Mouse (Mus musculus) bone marrow, adult 2 months (tissue): ENCODE results near the gene Fate1. TPM values are rescaled to one million over a fixed set of nuclear protein-coding genes. Genes with fewer than 3 reads are reported as not detected.
"Not testable (repeated sequence)": the region's sequence is repeated elsewhere in the genome, so short reads cannot be mapped to it uniquely, and the experiment has no call there.

ENCODE experiments used
- H3K27ac ChIP-seq: fragments of 200-500 bp; 2 replicates; pipeline ENCODE4 v1.5.1; 2012; ENCODE audit warnings: low read depth, mild to moderate bottlenecking, control low read depth, inconsistent platforms, low read length; ENCODE audit not compliant: control insufficient read depth, poor library complexity, insufficient read depth
- H3K4me1 ChIP-seq: fragments of 200-500 bp; 2 replicates; pipeline ENCODE4 v1.6.1; 2011; ENCODE audit warnings: low read length; ENCODE audit not compliant: control insufficient read depth, insufficient read depth
- H3K4me3 ChIP-seq: fragments of 200-500 bp; replicated peaks from 2 replicates; pipeline ENCODE3; 2011; ENCODE audit warnings: mild to moderate bottlenecking, low read depth, low read length, control low read depth; ENCODE audit not compliant: control insufficient read depth
- CTCF ChIP-seq: fragments of 200-500 bp; IDR thresholded peaks from 2 replicates; pipeline ENCODE4 v1.5.1; 2011; ENCODE audit warnings: low read length, control low read depth; ENCODE audit not compliant: control insufficient read depth, insufficient read depth
- POLR2A ChIP-seq: fragments of 200-500 bp; IDR thresholded peaks from 2 replicates; pipeline ENCODE4 v1.6.1; 2011; ENCODE audit warnings: low read depth, mild to moderate bottlenecking, control low read depth, low read length, borderline replicate concordance; ENCODE audit not compliant: control insufficient read depth
- WGBS: fragments of 180-500 bp; shearing (Covaris S2); methylation state at CpG from one replicate; pipeline ENCODE4 v1.1.7; 2018; 5-methylcytosine and 5-hydroxymethylcytosine counted together
- polyA plus RNA-seq: library from polyadenylated mRNA; stranded (reverse); fragments of >200 nt; gene quantifications from 2 replicates; pipeline ENCODE4 v1.2.4, GENCODE M21; 2011; ENCODE audit warnings: low replicate concordance; ENCODE audit not compliant: missing spikeins, insufficient read depth, insufficient read length

Fate1 gene
- polyA plus RNA-seq = not detected in 2 replicates

DNA sequence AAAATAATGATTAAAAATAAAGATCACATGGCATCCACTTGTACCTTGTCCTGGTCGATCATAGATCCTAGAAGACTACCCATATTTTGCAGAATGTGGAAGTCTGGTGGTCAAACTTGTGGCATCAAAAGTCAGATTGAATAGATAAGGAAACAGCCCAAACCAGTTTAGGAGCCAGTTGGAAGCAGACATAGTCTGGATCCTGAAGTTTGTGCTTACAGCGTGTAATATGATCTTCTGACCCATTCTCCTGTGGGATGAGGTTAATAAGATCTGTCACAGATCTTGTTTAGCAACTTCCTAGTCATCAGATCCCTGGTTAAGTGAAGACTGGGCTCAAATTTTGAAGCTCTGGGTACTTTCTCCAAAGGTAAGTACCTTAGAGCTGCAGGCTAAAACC lies at the start of gene Fate1:
TSS of gene Fate1 (plus strand) at position 301 of the 400 bp plus-strand sequence.
- TF ChIP-seq POLR2A = no peak
- no peak for TF ChIP-seq CTCF
- H3K4me3 ChIP-seq = no peak within 1 kb of the TSS
- 57% methylated on average over 2 of the region's 2 CpGs for WGBS
- H3K27ac ChIP-seq = no peak within 1 kb of the TSS
- no peaks in the 10 kb centered on the region for H3K4me1 ChIP-seq

DNA sequence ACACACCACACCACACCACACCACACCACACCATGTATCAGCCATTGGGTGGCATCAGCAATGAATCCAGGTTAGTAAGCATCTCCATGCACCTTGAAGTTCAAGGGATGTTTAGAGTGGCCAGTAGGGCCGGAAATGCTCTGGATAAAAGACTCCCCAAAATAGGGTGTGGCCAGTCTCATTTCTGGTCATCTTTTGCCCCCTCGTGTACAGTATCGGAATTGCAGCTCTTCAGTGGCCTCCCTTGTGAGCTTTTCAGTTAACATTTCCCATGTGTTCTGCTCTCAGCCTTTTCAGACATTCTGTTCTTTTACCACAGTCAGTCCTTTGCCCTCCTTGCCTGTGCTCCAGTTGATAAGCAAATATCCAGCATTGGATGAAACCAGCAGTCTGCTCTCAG lies 26.2 kb upstream of the Fate1 start:
- Histone ChIP-seq H3K27ac (no peak overlapping the region), H3K4me3 (no peak overlapping the region), H3K4me1 (no peaks in the 10 kb centered on the region)
- no peak for TF ChIP-seq CTCF
- TF ChIP-seq POLR2A = no peak
- WGBS = 8% methylated on average over 3 of the region's 3 CpGs

GRCm38 (mm10) chrX:71958366-71958765 lies 14.4 kb upstream of the Fate1 start:
- Histone ChIP-seq H3K27ac (no peak overlapping the region), H3K4me1 (no peaks in the 10 kb centered on the region), H3K4me3 (no peak overlapping the region)
- TF ChIP-seq CTCF (no peak), POLR2A (no peak)

DNA sequence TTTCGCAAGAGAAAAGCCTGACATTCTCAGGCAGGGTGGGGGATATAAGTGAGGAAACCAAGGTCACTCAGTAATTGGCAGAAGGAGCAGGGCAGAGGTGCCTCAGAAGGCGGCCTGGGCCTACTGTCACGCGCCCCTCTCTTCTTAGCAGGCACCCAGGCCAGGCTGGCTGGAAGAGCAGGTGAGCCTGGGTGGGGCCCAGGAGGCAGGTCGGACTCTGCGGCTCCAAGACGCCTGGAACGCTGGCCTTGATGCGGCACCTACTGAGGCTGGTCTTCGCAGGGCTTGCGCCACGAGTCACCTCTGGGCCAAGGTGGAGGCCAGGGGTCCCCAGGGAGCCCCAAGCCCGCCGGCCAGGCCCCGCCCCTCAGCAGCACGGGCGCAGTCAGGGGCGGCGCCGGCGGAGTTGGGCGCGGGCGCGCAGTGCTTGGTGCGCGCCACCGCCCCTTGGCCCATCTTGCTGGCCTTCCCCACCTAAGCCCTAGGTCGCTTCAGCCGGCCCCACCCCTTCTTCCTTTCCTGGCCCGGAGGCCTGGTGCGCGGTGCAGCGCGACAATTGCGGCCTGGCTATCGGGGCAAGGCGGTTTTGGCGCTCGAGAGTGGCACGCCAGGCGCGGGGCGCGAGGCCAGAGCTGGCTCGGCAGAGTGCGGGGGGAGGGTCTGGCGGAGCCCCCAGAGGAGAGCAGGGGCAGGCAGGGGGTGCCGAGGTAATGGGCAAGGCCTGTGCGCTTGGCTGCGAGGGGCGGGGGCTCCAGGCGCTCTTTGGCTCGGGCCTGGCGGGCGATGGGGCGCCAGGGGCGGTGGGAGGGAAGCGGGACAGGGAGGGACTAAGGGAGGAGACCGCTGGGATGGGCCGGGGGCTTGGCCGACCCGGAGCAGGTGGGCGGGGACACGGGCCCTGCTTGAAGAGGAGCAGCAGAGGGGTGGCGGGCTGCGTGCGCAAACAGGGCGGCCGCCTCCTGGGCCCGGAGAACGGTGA lies 10.4 kb upstream of the Fate1 start, which contains the start of gene Prrg3:
TSS of gene Prrg3 (plus strand) at position 552 of the 979 bp plus-strand sequence.
- TF ChIP-seq POLR2A = no peak
- no peak for TF ChIP-seq CTCF
- H3K4me3 ChIP-seq = no peak within 1 kb of the TSS
- H3K4me1 ChIP-seq = no peaks in the 10 kb centered on the region
- no peak within 1 kb of the TSS for H3K27ac ChIP-seq
- 20% methylated on average over 70 of the region's 72 CpGs for WGBS

DNA sequence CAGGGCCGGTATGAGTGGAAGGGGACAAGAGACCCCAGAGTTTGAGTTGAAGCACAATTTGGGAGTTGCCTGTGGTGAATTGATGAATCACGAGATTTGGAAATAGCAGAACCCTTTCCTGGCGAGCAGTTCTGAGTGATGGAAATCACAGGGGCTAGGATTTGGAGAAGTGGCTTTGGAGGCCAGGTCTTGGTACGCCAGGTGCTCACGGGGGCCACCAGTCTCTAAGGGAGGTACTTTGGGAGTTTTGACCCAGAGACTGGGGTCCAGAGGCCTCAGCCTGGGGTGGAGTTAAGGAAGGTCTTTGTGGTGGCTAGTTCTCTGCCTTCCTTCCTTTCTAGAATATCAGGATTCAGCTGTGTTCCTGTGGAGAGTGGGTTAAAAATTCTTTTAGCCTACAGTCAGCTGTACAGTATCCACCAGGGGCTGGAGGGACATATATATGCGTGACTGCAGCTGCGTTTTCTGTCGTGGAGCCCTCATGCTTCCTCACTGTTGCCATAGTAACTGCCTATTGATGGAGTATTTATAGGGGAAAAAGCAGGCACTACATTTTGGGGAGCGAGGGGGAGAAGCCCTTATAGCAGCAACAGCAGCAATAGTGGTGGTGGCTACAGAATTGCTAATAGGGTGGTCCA lies 9.4 kb upstream of the Fate1 start:
- no peaks in the 10 kb centered on the region for H3K4me1 ChIP-seq
- H3K27ac ChIP-seq = no peak overlapping the region
- no peak overlapping the region for H3K4me3 ChIP-seq
- 37% methylated on average over 9 of the region's 9 CpGs for WGBS
- TF ChIP-seq CTCF (no peak), POLR2A (no peak)

- 44% methylated on average over 1 of the region's 1 CpGs for WGBS
- TF ChIP-seq POLR2A (no peak), CTCF (no peak)
- Histone ChIP-seq H3K4me3 (no peak overlapping the region), H3K27ac (no peak overlapping the region), H3K4me1 (no peaks in the 10 kb centered on the region)
These were observed 4.6 kb upstream of the Fate1 start for GRCm38 (mm10) chrX:71968216-71968615.

DNA sequence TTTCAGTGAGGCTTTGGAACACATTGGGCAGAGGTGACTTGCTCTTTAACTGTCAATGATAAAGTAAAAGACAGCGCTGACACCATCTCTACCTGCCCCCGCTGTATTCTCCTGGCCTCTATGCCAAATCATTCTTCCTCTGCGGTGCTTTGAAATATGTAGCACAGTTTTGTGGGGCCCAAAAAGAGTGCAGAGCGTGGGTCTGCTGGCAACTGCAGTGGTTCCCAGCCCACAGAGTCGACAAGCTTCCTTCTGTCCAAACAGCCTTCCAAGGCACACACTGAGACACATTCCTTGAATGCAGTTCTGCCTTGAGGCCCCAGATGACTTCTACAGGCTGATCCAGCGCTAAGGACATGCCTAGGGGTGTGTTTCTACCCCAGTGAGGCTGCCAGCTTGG lies 4.0 kb upstream of the Fate1 start:
- 70% methylated on average over 6 of the region's 6 CpGs for WGBS
- TF ChIP-seq CTCF (no peak), POLR2A (no peak)
- Histone ChIP-seq H3K4me3 (no peak overlapping the region), H3K27ac (no peak overlapping the region), H3K4me1 (no peaks in the 10 kb centered on the region)

GRCm38 (mm10) chrX:71971325-71971724 lies 1.5 kb upstream of the Fate1 start:
- Histone ChIP-seq H3K27ac (no peak overlapping the region), H3K4me3 (no peak overlapping the region), H3K4me1 (no peaks in the 10 kb centered on the region)
- WGBS = 77% methylated on average over 5 of the region's 5 CpGs
- no peak for TF ChIP-seq CTCF
- no peak for TF ChIP-seq POLR2A

GRCm38 (mm10) chrX:71977681-71978080 lies 4.9 kb downstream of the Fate1 start:
- H3K4me3 ChIP-seq, H3K27ac ChIP-seq, H3K4me1 ChIP-seq: not testable (repeated sequence)
